Mouse (Mus musculus) ES-E14 (cell line): ENCODE results near the gene Msi2.

Source experiments
- CHD2 ChIP-seq: IDR thresholded peaks from 2 replicates; pipeline ENCODE4 v1.6.1; 2014; ENCODE audit warnings: mild to moderate bottlenecking, low read depth, low read length, inconsistent platforms
- HCFC1 ChIP-seq: IDR thresholded peaks from 2 replicates; pipeline ENCODE4 v1.6.1; 2012; ENCODE audit warnings: low read length, inconsistent platforms, borderline replicate concordance; ENCODE audit not compliant: insufficient read depth
- MAFK ChIP-seq: IDR thresholded peaks from 2 replicates; pipeline ENCODE4 v1.6.1; 2014; ENCODE audit warnings: mild to moderate bottlenecking, low read depth, low read length, inconsistent platforms; ENCODE audit not compliant: insufficient read depth
- ZC3H11A ChIP-seq: IDR thresholded peaks from 2 replicates; pipeline ENCODE4 v1.6.1; 2012; ENCODE audit warnings: low read depth, mild to moderate bottlenecking, inconsistent platforms, low read length, borderline replicate concordance

- TF ChIP-seq CHD2 (no peak), HCFC1 (no peak), ZC3H11A (no peak), MAFK (no peak)
Observed at GRCm38 (mm10) chr11:88474889-88475440, 243.3 kb downstream of the Msi2 start.
